Mouse (Mus musculus): ENCODE data around the gene Scgb3a1.

Gene Scgb3a1

DNA sequence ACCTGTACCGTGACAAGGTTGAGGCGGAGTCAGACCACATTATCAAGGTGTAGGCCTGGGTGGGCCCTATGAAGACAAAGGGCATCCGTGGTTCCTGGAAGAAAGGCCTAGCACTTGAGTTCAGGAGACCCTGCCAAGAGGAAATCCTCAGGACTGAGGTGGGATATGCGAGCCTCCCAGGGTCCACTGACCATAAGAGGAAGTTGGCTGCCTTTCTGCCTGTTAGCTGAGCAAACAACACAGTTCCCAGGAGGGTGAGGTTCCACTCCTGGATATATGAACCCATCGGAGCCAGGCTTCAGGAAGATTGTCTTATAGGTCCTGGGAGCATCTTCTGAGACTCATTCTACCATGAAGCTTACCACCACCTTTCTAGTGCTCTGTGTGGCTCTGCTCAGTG lies at the start of gene Scgb3a1:
Scgb3a1 (plus strand) TSS at position 301 of the 400 bp plus-strand sequence.
- no peak for DNase-seq (ENCODE audit: low spot score)

- no peak for DNase-seq (ENCODE audit: low spot score)
These were observed 47.3 kb upstream of the Scgb3a1 start for GRCm38 (mm10) chr11:49615856-49616725.

- no peak for DNase-seq (ENCODE audit: low spot score)
These were observed 44.9 kb upstream of the Scgb3a1 start for GRCm38 (mm10) chr11:49618476-49618875.

GRCm38 (mm10) chr11:49621953-49622352 lies 41.5 kb upstream of the Scgb3a1 start:
- no peak for DNase-seq (ENCODE audit: low spot score)

DNA sequence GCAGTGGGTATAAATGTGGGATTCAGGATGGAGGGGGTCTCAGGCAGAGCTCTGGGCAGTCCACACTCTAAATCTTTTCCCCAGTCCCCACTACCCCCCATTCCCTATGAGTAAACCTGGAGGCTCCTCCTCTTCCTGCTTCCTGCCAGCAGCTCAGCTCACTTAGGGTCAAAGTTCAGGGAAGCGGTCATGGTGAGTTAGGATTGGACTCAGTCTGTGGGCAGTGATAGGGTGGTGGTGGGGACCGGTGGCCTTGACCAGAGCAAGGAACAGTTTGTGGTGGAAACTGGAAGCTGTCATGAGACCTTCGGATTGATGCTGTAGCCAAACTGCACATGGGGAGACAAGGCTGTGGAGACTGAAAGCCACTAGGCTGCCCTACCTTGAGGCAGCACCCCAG lies 39.3 kb upstream of the Scgb3a1 start:
- DNase-seq (ENCODE audit: low spot score), result no peak

DNA sequence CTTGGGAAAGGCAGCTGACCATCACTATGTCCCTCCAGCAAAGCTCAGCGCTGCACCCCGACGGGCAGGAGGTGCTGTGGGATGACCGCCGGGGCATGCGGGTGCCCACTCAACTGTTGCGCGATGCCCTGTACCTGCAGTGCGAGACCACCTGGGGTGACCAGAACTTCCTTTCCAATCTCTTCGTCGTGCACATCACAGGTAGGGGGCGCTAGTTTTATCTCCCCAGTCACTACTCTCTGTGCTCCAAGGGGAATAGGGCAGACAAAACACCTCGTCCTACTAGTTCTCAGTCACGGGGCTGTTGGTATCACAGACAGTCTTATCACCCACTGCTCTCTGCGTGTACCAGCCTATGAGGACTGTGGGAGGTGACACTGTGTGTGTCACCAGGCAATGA lies 37.5 kb upstream of the Scgb3a1 start:
- no peak for DNase-seq (ENCODE audit: low spot score)

GRCm38 (mm10) chr11:49626748-49627147 lies 36.7 kb upstream of the Scgb3a1 start:
- no peak for DNase-seq (ENCODE audit: low spot score)

DNA sequence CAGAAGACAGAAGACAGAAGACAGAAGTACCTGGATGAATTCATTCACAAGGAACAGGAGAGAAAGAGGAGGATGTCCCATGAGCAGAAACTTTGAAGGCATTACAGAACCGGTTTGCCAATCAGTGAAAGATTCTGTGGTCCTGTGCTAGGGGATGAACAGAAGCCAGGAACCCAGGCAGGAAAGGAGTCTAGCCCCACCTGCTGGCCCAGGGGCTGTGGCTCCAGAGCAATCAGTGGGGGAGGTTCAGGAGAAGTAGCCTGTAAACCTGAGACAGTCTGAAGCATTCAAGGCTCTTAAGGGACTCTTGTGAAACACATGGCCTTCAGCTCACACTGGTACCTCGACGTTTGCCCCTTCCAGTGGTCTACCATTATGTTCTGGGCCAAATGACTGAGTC lies 32.3 kb upstream of the Scgb3a1 start:
- no peak for DNase-seq (ENCODE audit: low spot score)

DNA sequence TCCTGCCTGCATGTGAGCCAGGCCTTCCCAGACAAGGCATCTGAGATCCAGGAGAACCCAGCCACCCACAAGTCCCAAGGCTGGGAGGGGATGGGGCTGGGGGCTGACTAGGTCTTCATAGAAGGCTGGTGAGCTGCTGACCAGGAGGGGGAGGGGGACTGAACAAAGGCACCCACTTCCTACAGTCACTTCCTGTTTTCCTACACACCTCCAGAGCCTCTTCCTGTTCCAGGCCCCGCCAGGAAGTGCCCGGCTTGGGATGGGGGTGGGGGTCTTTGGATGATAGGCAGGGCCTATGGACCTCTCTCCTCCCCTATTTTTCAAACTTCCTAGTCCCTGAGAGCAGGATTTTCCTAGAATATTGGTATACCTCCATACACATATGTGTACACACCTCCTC lies 31.2 kb upstream of the Scgb3a1 start:
- DNase-seq (ENCODE audit: low spot score), result no peak

DNA sequence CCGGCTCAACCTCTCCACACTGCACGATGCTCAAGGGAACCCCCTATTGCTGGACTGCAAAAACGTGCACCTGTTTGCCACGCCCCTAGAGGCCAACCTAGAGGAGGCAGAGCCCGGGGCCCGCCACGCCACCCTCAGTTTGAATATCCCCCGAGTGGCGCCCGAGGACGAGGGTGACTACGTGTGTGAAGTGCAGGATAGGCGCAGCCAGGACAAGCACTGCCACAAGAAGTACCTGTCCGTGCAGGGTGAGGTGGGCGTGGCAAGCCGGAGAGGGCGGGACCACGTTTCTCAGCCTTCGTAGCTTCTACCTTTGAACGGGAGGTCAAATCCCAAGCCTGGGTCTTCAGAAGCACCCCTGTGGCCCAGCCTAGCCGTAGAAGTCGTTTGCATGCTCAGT lies 29.3 kb upstream of the Scgb3a1 start:
- no peak for DNase-seq (ENCODE audit: low spot score)

- no peak for DNase-seq (ENCODE audit: low spot score)
These were observed 27.7 kb upstream of the Scgb3a1 start for GRCm38 (mm10) chr11:49635671-49636070.

GRCm38 (mm10) chr11:49636449-49636848 lies 27.0 kb upstream of the Scgb3a1 start:
- no peak for DNase-seq (ENCODE audit: low spot score)

DNA sequence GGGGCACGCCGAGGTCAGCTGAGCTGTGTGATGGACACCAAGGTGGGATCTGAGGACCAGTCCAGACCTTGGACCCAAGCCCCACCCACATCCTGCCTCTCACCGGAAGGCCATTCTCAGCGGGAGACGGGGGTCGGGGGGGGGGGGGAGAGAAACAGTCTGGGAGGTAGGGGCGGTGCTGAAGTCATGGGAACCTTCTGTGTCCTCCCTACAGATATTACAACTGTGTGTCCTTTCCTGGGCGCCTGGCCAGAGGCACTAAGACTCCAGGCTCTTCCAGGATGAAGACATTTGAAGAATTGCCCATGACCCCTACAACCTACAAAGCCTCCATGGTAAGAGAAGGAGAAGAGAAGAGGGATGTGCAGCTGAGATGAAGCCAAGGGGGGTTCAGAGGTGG lies 17.7 kb upstream of the Scgb3a1 start:
- DNase-seq (ENCODE audit: low spot score), result no peak

DNA sequence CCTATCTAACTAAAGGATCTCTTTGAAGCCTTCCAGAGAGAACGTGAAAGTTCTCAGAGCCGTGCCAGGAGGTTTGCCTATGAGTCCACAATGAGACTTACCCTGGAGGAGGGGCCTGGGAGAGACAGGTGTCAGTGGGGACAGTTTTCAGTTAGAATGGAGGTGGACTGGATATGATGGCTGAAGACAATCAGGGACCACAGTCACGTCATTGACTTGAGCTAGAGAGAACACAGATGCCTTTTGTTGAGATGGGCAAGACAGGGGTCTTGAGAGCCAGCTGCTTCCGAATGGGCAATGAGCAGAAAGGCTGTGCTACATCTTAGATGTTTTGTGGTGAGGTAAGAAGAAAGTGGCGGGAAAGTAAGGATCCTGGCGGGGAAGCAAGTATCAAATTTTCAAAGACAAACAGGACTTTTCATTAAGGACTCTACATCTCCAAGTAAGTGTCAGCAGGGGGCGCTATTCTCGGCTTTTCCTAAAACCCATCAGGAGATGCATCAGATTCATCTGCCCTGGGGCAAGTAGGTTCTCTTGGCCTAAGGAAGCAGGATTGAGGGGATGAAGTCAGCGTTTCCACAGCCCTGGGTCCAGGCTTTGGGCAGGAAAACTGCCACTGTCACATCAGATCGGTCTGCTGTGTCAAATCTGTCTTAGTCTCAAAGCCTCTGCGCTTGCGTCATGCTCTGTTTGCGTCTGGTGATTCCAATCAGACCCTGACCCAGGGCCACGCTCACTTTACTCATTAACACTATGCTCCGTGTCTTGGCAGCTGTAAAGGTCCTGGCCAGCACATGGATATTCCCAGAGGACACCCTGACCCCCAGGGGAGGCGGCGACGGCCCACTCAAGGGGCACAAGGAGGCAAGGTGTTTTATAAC lies 13.1 kb upstream of the Scgb3a1 start:
- peak; percentile 76 for DNase-seq (ENCODE audit: low spot score)

DNA sequence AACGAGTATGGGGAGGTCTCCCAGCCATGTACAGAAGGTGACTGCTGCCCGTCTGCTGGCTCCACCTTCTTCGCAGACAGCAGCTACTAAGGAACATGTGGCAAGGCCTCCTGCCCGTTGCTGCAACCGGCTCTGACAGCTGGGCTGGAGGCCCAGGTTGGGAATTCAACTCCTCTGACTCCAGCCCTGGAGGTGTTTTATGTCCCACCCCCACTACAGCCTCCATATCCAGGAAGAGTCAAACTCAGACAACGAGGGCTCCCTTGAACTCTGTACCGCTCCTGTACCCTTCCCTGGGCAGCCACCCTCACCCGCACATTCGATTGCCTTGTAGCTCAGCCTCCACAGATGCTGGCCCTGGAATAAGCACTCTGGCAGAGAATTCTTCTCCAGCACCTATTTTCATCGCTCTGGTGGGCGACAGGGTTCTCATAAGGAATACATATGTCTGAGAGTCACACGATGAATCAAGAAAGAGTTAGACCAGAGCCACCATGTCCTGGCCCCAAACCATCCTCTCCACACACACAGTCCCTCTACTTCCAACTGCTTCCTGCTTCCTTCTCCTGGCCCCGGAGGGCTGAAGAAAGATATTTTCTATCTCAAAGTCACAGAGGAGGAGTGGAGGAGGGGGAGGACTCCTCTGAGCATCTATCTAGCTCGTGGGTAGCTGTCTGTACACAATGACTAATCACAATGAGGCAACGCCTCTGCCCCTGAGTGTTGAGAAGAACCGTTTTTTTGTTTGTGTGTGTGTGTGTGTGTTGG lies 12.2 kb upstream of the Scgb3a1 start:
- peak; percentile 66 for DNase-seq (ENCODE audit: low spot score)

GRCm38 (mm10) chr11:49651762-49652322 lies 11.6 kb upstream of the Scgb3a1 start:
- no peak for DNase-seq (ENCODE audit: low spot score)

DNA sequence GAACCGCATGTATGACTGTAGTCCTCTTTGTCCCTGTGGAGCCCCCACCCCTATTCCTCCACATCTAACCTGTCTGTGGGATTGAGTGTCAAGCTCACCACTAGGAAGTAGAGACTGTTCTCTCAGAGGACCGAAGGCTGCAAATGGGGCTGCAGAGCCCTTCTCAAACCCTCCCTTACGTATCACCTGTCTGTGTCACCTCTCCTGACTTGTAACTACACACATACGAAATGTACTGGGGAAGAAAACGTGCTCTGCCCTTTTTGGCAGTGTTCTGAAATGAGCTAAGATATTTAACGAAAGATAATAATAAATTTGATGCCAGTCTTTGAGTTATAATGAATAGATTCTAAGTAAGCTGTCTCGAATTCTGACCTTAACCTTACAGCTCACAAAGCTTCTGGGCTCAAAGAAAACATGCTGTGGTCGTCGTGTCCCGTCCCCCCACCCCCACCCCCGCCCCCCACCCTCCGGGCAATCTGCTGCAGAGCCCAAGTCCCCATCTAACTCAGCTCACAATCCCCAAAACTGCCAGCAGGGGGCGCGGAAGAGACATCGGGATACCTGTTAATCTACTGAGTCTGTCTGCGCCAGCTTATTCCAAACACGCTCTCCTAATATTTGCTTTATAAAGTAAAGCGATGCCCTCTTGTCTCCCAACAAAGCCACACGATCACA lies 10.9 kb upstream of the Scgb3a1 start:
- peak; percentile 89 for DNase-seq (ENCODE audit: low spot score)

DNA sequence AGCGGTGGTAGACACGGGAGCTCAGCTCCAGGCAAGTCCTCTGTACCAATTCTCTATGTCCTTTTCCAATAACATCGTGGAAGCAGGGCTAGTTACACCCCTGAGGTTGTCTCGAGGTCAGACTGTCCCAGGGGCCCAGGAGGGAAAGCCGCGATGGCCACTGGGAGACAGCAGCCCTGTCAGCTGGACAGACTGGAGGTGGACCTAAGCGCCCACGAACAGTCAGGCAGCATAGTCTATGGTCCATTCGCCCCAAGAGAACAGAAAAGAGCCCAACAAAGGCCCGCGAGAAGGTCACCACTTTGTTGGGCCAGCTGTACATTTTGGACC lies 10.4 kb upstream of the Scgb3a1 start:
- no peak for DNase-seq (ENCODE audit: low spot score)

DNA sequence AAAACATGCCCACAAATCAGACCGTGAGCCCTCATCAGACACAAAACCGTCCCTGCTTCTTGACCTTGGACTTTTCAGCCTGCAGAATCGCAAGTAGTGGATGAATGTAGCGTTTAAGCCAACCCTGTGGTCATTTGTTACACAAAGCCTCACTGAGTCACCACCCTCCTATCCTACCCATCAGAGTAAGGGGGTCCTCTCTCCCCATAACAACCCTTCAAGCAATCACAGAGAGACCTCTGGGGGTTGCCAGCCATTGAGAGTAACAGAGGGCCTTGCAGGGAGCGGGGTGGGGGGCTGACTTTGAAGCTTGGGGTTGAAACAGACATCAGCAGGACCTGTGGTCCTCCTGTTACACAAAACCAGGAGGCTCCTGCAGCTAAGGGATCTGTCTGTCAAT lies 8.8 kb upstream of the Scgb3a1 start:
- no peak for DNase-seq (ENCODE audit: low spot score)

- DNase-seq (ENCODE audit: low spot score), result no peak
These were observed 7.9 kb upstream of the Scgb3a1 start for GRCm38 (mm10) chr11:49655501-49655900.

- DNase-seq (ENCODE audit: low spot score), result no peak
These were observed 5.3 kb upstream of the Scgb3a1 start for GRCm38 (mm10) chr11:49658065-49658464.

Measured in c-Kit-positive CD71-positive TER-119-positive erythroid progenitor cells, embryonic 14.5 days (primary cell).